Mouse (Mus musculus): ENCODE results near the gene Zfyve28. TPM values are rescaled to one million over a fixed set of nuclear protein-coding genes. Genes with fewer than 3 reads are reported as not detected.

Zfyve28 gene
- total and polyA plus RNA-seq, 3 experiments: 0.12 to 0.14 TPM; not detected in 1

- Histone ChIP-seq H3K36me3 (ENCODE audit: control insufficient read depth in 1 of 2, insufficient read depth in 2 of 2, low read length in 2 of 2) (no peaks in the 10 kb centered on the region; a peak in 1 of 4 replicates), H3K4me1 (ENCODE audit: control insufficient read depth in 1 of 2, insufficient read depth in 2 of 2, low read length in 2 of 2) (peaks cover 0 to 12% of the 10 kb centered on the region in 2 experiments; a peak in 1 of 4 replicates)
- TF ChIP-seq NELFE (IDR thresholded peaks at IDR 0.05; ENCODE audit: low read depth, low read length) (no peak), TBP (IDR thresholded peaks at IDR 0.05; ENCODE audit: low read depth, low read length) (no peak), ETS1 (IDR thresholded peaks at IDR 0.05; ENCODE audit: low read depth, low read length) (no peak), RAD21 (IDR thresholded peaks at IDR 0.05; ENCODE audit: low read depth, low read length) (no peak), HCFC1 (IDR thresholded peaks at IDR 0.05; ENCODE audit: low read depth, low read length) (no peak), POLR2A (IDR thresholded peaks at IDR 0.05; ENCODE audit: control insufficient read depth in 1 of 2, insufficient read depth in 1 of 2, low read depth in 1 of 2, low read length in 2 of 2, poor library complexity in 1 of 2) (no peak), MXI1 (IDR thresholded peaks at IDR 0.05; ENCODE audit: low read depth, low read length) (no peak), MAFK (IDR thresholded peaks at IDR 0.05; ENCODE audit: borderline replicate concordance, low read depth, low read length) (no peak), MYB (IDR thresholded peaks at IDR 0.05; ENCODE audit: low read depth, low read length) (no peak), CTCF (IDR thresholded peaks at IDR 0.05 in 2 of 3, conservative IDR thresholded peaks at IDR 0.05 in 1 of 3; ENCODE audit: control insufficient read depth in 1 of 3, insufficient read depth in 1 of 3, low read depth in 2 of 3, low read length in 3 of 3, poor library complexity in 1 of 3, severe bottlenecking in 1 of 3) (no peak), EP300 (IDR thresholded peaks at IDR 0.05; ENCODE audit: low read depth in 1 of 2, low read length in 2 of 2) (no peak), ZNF384 (IDR thresholded peaks at IDR 0.05; ENCODE audit: low read depth, low read length) (no peak), MAZ (IDR thresholded peaks at IDR 0.05; ENCODE audit: low read depth, low read length) (no peak), RCOR1 (IDR thresholded peaks at IDR 0.05; ENCODE audit: low read depth, low read length) (no peak), USF1 (IDR thresholded peaks at IDR 0.05; ENCODE audit: low read depth, low read length) (no peak), SMC3 (IDR thresholded peaks at IDR 0.05; ENCODE audit: low read depth, low read length) (no peak), MYC (IDR thresholded peaks at IDR 0.05; ENCODE audit: low read depth, low read length) (no peak), TAL1 (IDR thresholded peaks at IDR 0.05; ENCODE audit: low read length) (no peak), POLR2AphosphoS2 (IDR thresholded peaks at IDR 0.05; ENCODE audit: low read length) (no peak)
These were observed 105.8 kb downstream of the Zfyve28 start for GRCm38 (mm10) chr5:34182486-34182885.

GRCm38 (mm10) chr5:34177821-34178220 lies 110.4 kb downstream of the Zfyve28 start:
- Histone ChIP-seq H3K4me3 (ENCODE audit: control insufficient read depth in 1 of 2, insufficient read depth in 1 of 2, low read depth in 2 of 2, low read length in 2 of 2) (no peak overlapping the region), H3K27ac (ENCODE audit: control insufficient read depth, low read depth, low read length) (no peak overlapping the region), H3K36me3 (ENCODE audit: control insufficient read depth in 1 of 2, insufficient read depth in 2 of 2, low read length in 2 of 2) (no peaks in the 10 kb centered on the region; a peak in 1 of 4 replicates), H3K9ac (ENCODE audit: control insufficient read depth, low read depth, low read length, poor library complexity, severe bottlenecking) (no peak overlapping the region), H3K4me1 (ENCODE audit: control insufficient read depth in 1 of 2, insufficient read depth in 2 of 2, low read length in 2 of 2) (0 out of 4 replicates have a peak, but pooled peaks cover 0 to 5% of the 10 kb centered on the region in 2 experiments), H3K27me3 (ENCODE audit: control insufficient read depth in 1 of 2, insufficient read depth in 2 of 2, low read length in 2 of 2) (no peaks in the 10 kb centered on the region), H3K9me3 (replicated peaks; ENCODE audit: insufficient read depth, low read length) (no peaks in the 10 kb centered on the region), H3K79me2 (ENCODE audit: control insufficient read depth, insufficient read depth, low read length, poor library complexity) (no peaks in the 10 kb centered on the region)
- TF ChIP-seq MEF2A (IDR thresholded peaks at IDR 0.05; ENCODE audit: extremely low read depth, insufficient replicate concordance, low read depth, low read length, poor library complexity, severe bottlenecking): no peak
- TF ChIP-seq HCFC1 (IDR thresholded peaks at IDR 0.05; ENCODE audit: low read depth, low read length): no peak
- DNase-seq (ENCODE audit: low read depth, low spot score): no peak

More at GRCm38 (mm10) chr5:34182486-34182885, 105.8 kb downstream of the Zfyve28 start:
- Histone ChIP-seq H3K27me3 (ENCODE audit: control insufficient read depth in 1 of 2, insufficient read depth in 2 of 2, low read length in 2 of 2) (no peaks in the 10 kb centered on the region), H3K79me2 (ENCODE audit: control insufficient read depth, insufficient read depth, low read length, poor library complexity) (peaks cover 3% of the 10 kb centered on the region; the same call in 1 of the 2 replicates), H3K9ac (ENCODE audit: control insufficient read depth, low read depth, low read length, poor library complexity, severe bottlenecking) (no peak overlapping the region), H3K27ac (ENCODE audit: control insufficient read depth, low read depth, low read length) (no peak overlapping the region), H3K4me3 (ENCODE audit: control insufficient read depth in 1 of 2, insufficient read depth in 1 of 2, low read depth in 2 of 2, low read length in 2 of 2) (no peak overlapping the region), H3K9me3 (replicated peaks; ENCODE audit: insufficient read depth, low read length) (no peaks in the 10 kb centered on the region)
- no peak for DNase-seq (ENCODE audit: low read depth, low spot score)

Measured in MEL (cell line).